Mouse (Mus musculus): ENCODE measurements at regions not wholly inside any gene's neighbourhood (a gene's known extent, or its start where the extent isn't known, plus 50 kb on each side); places are given as distances from the start of the nearest gene placed in this dataset.

GRCm38 (mm10) chr13:85570886-85571527, 282.1 kb upstream of the Rasa1 start:
- DNase-seq (ENCODE audit: low spot score), result no peak

GRCm38 (mm10) chr13:85557821-85558220, 268.9 kb upstream of the Rasa1 start:
- no peak for DNase-seq (ENCODE audit: low spot score)

- peak; percentile 60 for DNase-seq (ENCODE audit: low spot score)
Measured at GRCm38 (mm10) chr13:85556101-85556853, 267.3 kb upstream of the Rasa1 start.

GRCm38 (mm10) chr13:85553072-85553471, 264.1 kb upstream of the Rasa1 start:
- no peak for DNase-seq (ENCODE audit: low spot score)

GRCm38 (mm10) chr13:85509671-85510070, 220.7 kb upstream of the Rasa1 start:
- DNase-seq (ENCODE audit: low spot score), result no peak

GRCm38 (mm10) chr13:85508552-85508951, 219.6 kb upstream of the Rasa1 start:
- DNase-seq (ENCODE audit: low spot score), result no peak

- no peak for DNase-seq (ENCODE audit: low spot score)
Measured at GRCm38 (mm10) chr13:85507374-85508101, 218.6 kb upstream of the Rasa1 start.

- no peak for DNase-seq (ENCODE audit: low spot score)
Measured at GRCm38 (mm10) chr13:85506875-85507274, 217.9 kb upstream of the Rasa1 start.

GRCm38 (mm10) chr13:85506030-85506429, 217.1 kb upstream of the Rasa1 start:
- no peak for DNase-seq (ENCODE audit: low spot score)

- DNase-seq (ENCODE audit: low spot score), result no peak
Measured at GRCm38 (mm10) chr13:85505046-85505445, 216.1 kb upstream of the Rasa1 start.

GRCm38 (mm10) chr13:85504001-85504400, 215.1 kb upstream of the Rasa1 start:
- DNase-seq (ENCODE audit: low spot score), result no peak

GRCm38 (mm10) chr13:85498696-85499095, 209.8 kb upstream of the Rasa1 start:
- DNase-seq (ENCODE audit: low spot score), result no peak

GRCm38 (mm10) chr13:85484790-85485189, 195.9 kb upstream of the Rasa1 start:
- no peak for DNase-seq (ENCODE audit: low spot score)

- no peak for DNase-seq (ENCODE audit: low spot score)
Measured at GRCm38 (mm10) chr13:85483348-85483747, 194.4 kb upstream of the Rasa1 start.

- no peak for DNase-seq (ENCODE audit: low spot score)
Measured at GRCm38 (mm10) chr13:85479405-85479804, 190.5 kb upstream of the Rasa1 start.

- DNase-seq (ENCODE audit: low spot score), result no peak
Measured at GRCm38 (mm10) chr13:85476274-85476846, 187.4 kb upstream of the Rasa1 start.

GRCm38 (mm10) chr13:85471340-85471739, 182.4 kb upstream of the Rasa1 start:
- DNase-seq (ENCODE audit: low spot score), result no peak

GRCm38 (mm10) chr13:85459387-85459786, 170.5 kb upstream of the Rasa1 start:
- no peak for DNase-seq (ENCODE audit: low spot score)

GRCm38 (mm10) chr13:85458611-85459010, 169.7 kb upstream of the Rasa1 start:
- DNase-seq (ENCODE audit: low spot score), result no peak

- no peak for DNase-seq (ENCODE audit: low spot score)
Measured at GRCm38 (mm10) chr13:85439581-85439980, 150.7 kb upstream of the Rasa1 start.

GRCm38 (mm10) chr13:85437875-85438274, 148.9 kb upstream of the Rasa1 start:
- DNase-seq (ENCODE audit: low spot score), result no peak

GRCm38 (mm10) chr13:85437009-85437408, 148.1 kb upstream of the Rasa1 start:
- no peak for DNase-seq (ENCODE audit: low spot score)

GRCm38 (mm10) chr13:85436254-85436653, 147.3 kb upstream of the Rasa1 start:
- DNase-seq (ENCODE audit: low spot score), result no peak

All from MN1 (cell line).